Mouse (Mus musculus): ENCODE measurements around the gene Dmd. TPM values are rescaled to one million over a fixed set of nuclear protein-coding genes. Genes with fewer than 3 reads are reported as not detected.

The Dmd gene
- polyA plus RNA-seq, 1 experiment from 2014 or later: 12.3 TPM

DNA sequence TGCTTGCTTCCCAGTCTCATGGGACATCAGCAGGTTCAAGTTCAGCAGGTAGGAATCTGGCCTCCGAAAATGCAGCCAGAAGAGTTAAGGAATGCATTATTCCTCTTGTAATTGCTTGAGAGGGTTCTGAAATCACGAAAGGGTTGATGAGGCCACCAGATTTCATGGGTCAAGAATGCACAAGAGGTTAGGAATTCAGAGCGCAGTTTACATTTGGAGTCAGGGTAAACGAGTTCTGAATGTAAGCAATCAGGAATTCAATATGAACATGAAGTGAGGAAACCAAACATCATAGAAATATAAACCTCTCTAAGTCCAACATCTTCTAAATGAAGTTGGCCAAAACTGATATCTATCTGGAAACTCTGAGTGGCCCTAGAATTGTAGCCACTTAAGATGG is 1924.4 kb downstream of the Dmd start:
- DNase-seq (ENCODE audit: low spot score, missing footprints) (no peak), ATAC-seq (ENCODE audit: low FRiP score) (no peak)
- H3K27ac ChIP-seq (ENCODE audit: low read depth, low read length): no peak overlapping the region
- H3K4me2 ChIP-seq: no peak overlapping the region
- WGBS: 77% methylated on average over 4 of the region's 4 CpGs
- H3K9me3 ChIP-seq (ENCODE audit: control insufficient read depth, low read length): no peaks in the 10 kb centered on the region
- no peaks in the 10 kb centered on the region for H3K4me1 ChIP-seq (ENCODE audit: control insufficient read depth, insufficient read depth, low read length)
- no peak overlapping the region for H3K4me3 ChIP-seq (ENCODE audit: low read depth, low read length)
- H3K9ac ChIP-seq (ENCODE audit: low read length): no peak overlapping the region
- no peaks in the 10 kb centered on the region for H3K36me3 ChIP-seq (ENCODE audit: control insufficient read depth, insufficient read depth, low read length)
- H3K27me3 ChIP-seq (ENCODE audit: control insufficient read depth, insufficient read depth, low read length): no peaks in the 10 kb centered on the region

DNA sequence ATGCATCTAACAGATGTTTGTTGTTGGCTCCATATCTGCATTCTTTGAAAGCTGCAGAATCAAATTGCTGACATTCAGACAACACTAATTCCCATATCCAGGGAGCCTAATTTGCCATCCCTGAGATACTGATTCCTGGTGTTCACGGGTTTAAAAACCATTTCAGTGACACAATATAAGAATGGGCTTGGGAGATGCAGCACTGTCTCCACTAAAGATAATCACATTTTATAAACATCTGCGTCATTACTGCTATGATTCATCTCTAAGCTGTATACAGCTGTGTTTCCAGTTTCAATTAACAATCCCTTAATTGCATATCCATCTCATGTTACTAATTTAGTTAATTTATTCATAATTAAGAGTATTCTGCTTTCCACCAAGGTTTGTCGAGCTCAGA is 1929.5 kb downstream of the Dmd start:
- Histone ChIP-seq H3K27ac (ENCODE audit: low read depth, low read length) (no peak overlapping the region), H3K4me1 (ENCODE audit: control insufficient read depth, insufficient read depth, low read length) (no peaks in the 10 kb centered on the region), H3K4me3 (ENCODE audit: low read depth, low read length) (no peak overlapping the region), H3K4me2 (no peak overlapping the region), H3K9me3 (ENCODE audit: control insufficient read depth, low read length) (no peaks in the 10 kb centered on the region), H3K36me3 (ENCODE audit: control insufficient read depth, insufficient read depth, low read length) (no peaks in the 10 kb centered on the region), H3K9ac (ENCODE audit: low read length) (no peak overlapping the region), H3K27me3 (ENCODE audit: control insufficient read depth, insufficient read depth, low read length) (no peaks in the 10 kb centered on the region)
- ATAC-seq (ENCODE audit: low FRiP score) (no peak), DNase-seq (ENCODE audit: low spot score, missing footprints) (no peak)
- 72% methylated on average over 3 of the region's 3 CpGs for WGBS

DNA sequence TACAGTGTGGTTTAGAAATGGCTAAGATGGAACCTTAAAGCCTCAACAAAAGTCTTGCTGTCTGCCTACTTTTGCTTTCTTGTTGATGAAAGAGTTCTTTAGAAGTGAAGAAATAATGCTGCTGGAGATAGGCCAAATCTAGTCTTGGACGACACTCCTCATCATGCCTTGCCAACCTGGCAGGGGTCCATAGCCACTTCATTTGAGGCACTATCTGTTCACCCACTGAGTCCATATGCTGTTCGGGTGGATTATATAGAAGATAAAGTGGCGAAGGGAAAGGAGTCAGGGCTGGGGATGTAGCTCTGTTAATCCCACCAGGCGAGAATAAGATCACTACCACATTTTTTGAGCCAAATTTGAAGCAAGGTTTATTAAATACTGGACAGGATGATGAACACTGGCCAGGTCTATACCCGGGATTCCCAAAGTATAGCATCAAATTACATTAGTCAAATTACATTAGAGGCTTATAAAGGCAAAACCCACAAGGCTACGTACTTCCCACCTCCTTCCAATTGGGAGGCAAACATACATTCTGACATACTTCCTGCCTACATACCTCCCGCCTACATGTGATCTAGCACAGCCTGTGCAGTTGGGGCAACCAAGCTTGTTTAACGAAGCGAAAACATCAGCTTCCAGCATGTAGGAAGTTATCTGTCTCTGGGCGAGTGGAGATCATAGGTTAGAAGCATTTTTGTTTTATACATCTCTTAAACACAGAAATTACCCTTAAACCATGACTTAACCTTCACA is 1984.2 kb downstream of the Dmd start:
- DNase-seq (ENCODE audit: low spot score, missing footprints): no peak
- no peaks in the 10 kb centered on the region for H3K9me3 ChIP-seq (ENCODE audit: control insufficient read depth, low read length)
- H3K9ac ChIP-seq (ENCODE audit: low read length): no peak overlapping the region

DNA sequence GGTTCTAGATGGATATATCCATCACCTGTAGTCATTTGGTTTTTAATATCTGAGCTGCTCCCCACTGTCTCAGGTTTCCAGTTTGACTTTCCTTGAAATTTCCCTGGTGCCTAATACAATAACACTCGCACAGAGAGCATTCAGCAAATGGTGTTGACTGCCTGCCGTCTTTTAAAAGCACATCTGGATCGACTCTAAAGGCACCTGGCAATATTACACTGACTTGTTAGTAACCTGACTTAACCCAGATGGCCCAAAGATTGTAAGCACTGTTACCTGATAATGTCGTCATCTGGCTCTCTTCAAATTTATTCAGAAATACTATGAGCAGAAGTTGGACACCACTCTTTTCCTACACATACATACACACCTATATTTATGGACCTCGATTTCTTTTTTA is 2011.9 kb downstream of the Dmd start:
- Histone ChIP-seq H3K4me2 (no peak overlapping the region), H3K4me1 (ENCODE audit: control insufficient read depth, insufficient read depth, low read length) (no peaks in the 10 kb centered on the region), H3K9me3 (ENCODE audit: control insufficient read depth, low read length) (no peaks in the 10 kb centered on the region), H3K4me3 (ENCODE audit: low read depth, low read length) (no peak overlapping the region), H3K27ac (ENCODE audit: low read depth, low read length) (no peak overlapping the region), H3K9ac (ENCODE audit: low read length) (no peak overlapping the region), H3K36me3 (ENCODE audit: control insufficient read depth, insufficient read depth, low read length) (no peaks in the 10 kb centered on the region), H3K27me3 (ENCODE audit: control insufficient read depth, insufficient read depth, low read length) (no peaks in the 10 kb centered on the region)
- ATAC-seq (ENCODE audit: low FRiP score): no peak
- WGBS: 81% methylated on average over 5 of the region's 5 CpGs
- no peak for DNase-seq (ENCODE audit: low spot score, missing footprints)

More for the DNA sequence above, 1984.2 kb downstream of the Dmd start:
- Histone ChIP-seq H3K27ac (ENCODE audit: low read depth, low read length) (no peak overlapping the region), H3K4me1 (ENCODE audit: control insufficient read depth, insufficient read depth, low read length) (no peaks in the 10 kb centered on the region), H3K4me3 (ENCODE audit: low read depth, low read length) (no peak overlapping the region), H3K27me3 (ENCODE audit: control insufficient read depth, insufficient read depth, low read length) (no peaks in the 10 kb centered on the region), H3K36me3 (ENCODE audit: control insufficient read depth, insufficient read depth, low read length) (no peaks in the 10 kb centered on the region), H3K4me2 (no peak overlapping the region)
- WGBS: 84% methylated on average over 10 of the region's 10 CpGs
- ATAC-seq (ENCODE audit: low FRiP score): no peak

DNA sequence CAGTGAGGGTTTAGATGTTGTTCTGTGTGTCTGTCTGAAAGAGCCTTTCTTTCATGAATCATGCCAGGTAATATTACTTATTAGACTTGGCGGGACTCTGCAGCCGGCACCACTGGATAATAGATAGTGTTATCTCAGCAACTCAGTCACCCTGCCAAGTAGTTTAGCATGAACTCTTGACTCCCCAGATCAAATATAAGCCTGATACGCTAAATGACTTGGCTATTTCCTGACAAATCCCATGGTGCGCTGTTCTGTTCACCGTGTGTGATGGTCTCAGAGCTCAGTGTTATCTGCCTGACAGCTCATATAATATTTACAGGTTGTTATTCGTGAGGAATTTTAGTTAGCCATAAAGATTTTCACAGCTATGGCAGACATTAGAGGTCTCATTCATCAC is 2012.3 kb downstream of the Dmd start:
- Histone ChIP-seq H3K27ac (ENCODE audit: low read depth, low read length) (no peak overlapping the region), H3K4me1 (ENCODE audit: control insufficient read depth, insufficient read depth, low read length) (no peaks in the 10 kb centered on the region), H3K36me3 (ENCODE audit: control insufficient read depth, insufficient read depth, low read length) (no peaks in the 10 kb centered on the region), H3K27me3 (ENCODE audit: control insufficient read depth, insufficient read depth, low read length) (no peaks in the 10 kb centered on the region), H3K4me2 (no peak overlapping the region), H3K9ac (ENCODE audit: low read length) (no peak overlapping the region), H3K9me3 (ENCODE audit: control insufficient read depth, low read length) (no peaks in the 10 kb centered on the region), H3K4me3 (ENCODE audit: low read depth, low read length) (no peak overlapping the region)
- DNase-seq (ENCODE audit: low spot score, missing footprints): no peak
- 83% methylated on average over 6 of the region's 6 CpGs for WGBS
- no peak for ATAC-seq (ENCODE audit: low FRiP score)

DNA sequence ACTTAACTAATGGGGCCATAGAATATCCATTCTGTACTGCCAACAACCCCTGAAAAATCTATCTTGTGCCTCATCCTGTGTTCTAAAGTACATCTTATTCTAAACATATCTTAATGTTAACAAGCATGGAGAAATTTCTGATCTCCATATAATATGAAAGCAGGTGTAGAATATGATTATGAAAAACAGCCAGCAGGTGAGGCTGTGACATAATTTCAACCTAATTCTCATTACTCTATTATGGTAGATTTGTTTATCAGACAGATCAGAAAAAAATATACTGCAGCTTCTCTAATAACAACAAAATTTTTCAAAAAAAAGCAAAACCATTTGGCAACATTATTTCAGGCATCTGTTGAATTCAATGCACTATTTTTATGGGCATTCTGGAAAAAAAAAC is 2059.6 kb downstream of the Dmd start:
- H3K9ac ChIP-seq (ENCODE audit: low read length): no peak overlapping the region
- no peaks in the 10 kb centered on the region for H3K36me3 ChIP-seq (ENCODE audit: control insufficient read depth, insufficient read depth, low read length)
- no peak for ATAC-seq (ENCODE audit: low FRiP score)
- H3K9me3 ChIP-seq (ENCODE audit: control insufficient read depth, low read length): no peaks in the 10 kb centered on the region
- H3K27me3 ChIP-seq (ENCODE audit: control insufficient read depth, insufficient read depth, low read length): no peaks in the 10 kb centered on the region
- H3K27ac ChIP-seq (ENCODE audit: low read depth, low read length): no peak overlapping the region
- no peak for DNase-seq (ENCODE audit: low spot score, missing footprints)
- H3K4me2 ChIP-seq: no peak overlapping the region
- no peak overlapping the region for H3K4me3 ChIP-seq (ENCODE audit: low read depth, low read length)
- no peaks in the 10 kb centered on the region for H3K4me1 ChIP-seq (ENCODE audit: control insufficient read depth, insufficient read depth, low read length)

DNA sequence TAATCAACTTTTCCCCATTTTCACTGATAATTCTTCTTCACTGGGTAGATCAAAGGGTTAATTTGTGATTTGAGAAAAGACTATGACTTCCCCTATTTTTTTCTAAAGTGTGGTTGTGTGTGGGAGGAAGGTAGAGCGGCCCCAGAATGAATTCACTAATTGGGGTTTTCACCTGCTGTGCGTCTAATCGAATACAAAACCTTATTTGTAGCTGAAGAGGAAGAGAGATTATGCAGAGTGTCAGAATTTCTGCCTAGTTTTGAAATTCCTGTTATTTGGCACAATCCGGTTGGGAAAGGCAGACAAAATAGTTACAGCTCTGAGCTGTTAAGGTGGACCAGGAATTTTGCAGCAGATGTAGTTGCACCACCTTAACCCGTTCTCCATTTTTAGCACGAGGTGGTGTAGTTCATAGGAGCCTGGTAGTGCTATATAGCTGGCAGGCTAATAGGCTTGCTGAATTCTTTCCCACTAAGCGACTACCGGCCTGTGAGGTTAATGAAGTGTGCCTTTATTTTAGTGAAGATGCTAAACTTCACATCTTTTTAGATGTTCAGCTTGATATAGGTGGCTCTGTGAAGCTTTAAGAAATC is 2092.9 kb downstream of the Dmd start:
- Histone ChIP-seq H3K36me3 (ENCODE audit: control insufficient read depth, insufficient read depth, low read length) (no peaks in the 10 kb centered on the region), H3K4me3 (ENCODE audit: low read depth, low read length) (no peak overlapping the region), H3K9me3 (ENCODE audit: control insufficient read depth, low read length) (no peaks in the 10 kb centered on the region), H3K27me3 (ENCODE audit: control insufficient read depth, insufficient read depth, low read length) (no peaks in the 10 kb centered on the region), H3K4me2 (no peak overlapping the region), H3K4me1 (ENCODE audit: control insufficient read depth, insufficient read depth, low read length) (no peaks in the 10 kb centered on the region), H3K9ac (ENCODE audit: low read length) (no peak overlapping the region), H3K27ac (ENCODE audit: low read depth, low read length) (no peak overlapping the region)
- 47% methylated on average over 8 of the region's 8 CpGs for WGBS
- DNase-seq (ENCODE audit: low spot score, missing footprints): no peak
- no peak for ATAC-seq (ENCODE audit: low FRiP score)

DNA sequence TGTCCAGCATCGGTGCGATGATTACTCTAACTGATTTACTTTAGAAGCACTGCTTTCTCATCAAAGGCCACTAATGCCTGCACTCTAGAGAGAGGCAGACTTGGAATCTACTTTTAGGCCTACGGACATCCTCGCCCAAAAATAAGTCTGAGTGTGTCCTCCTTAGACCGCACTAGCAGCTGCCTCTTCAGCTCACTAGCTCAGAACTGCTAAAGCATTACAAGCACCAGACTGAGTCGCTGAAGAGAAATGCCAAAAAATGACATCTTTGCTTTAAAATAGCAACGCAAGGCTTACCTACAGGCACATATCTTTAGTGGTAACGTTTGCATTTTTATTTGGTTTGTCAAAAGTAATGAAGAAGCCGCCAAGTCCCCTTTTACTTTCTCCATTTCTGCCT is 2098.0 kb downstream of the Dmd start:
- no peaks in the 10 kb centered on the region for H3K27me3 ChIP-seq (ENCODE audit: control insufficient read depth, insufficient read depth, low read length)
- H3K36me3 ChIP-seq (ENCODE audit: control insufficient read depth, insufficient read depth, low read length): no peaks in the 10 kb centered on the region
- H3K9me3 ChIP-seq (ENCODE audit: control insufficient read depth, low read length): no peaks in the 10 kb centered on the region
- no peak overlapping the region for H3K9ac ChIP-seq (ENCODE audit: low read length)
- H3K27ac ChIP-seq (ENCODE audit: low read depth, low read length): no peak overlapping the region
- no peak for DNase-seq (ENCODE audit: low spot score, missing footprints)
- no peak overlapping the region for H3K4me2 ChIP-seq
- WGBS: 89% methylated on average over 9 of the region's 9 CpGs
- H3K4me1 ChIP-seq (ENCODE audit: control insufficient read depth, insufficient read depth, low read length): no peaks in the 10 kb centered on the region
- no peak overlapping the region for H3K4me3 ChIP-seq (ENCODE audit: low read depth, low read length)
- no peak for ATAC-seq (ENCODE audit: low FRiP score)

DNA sequence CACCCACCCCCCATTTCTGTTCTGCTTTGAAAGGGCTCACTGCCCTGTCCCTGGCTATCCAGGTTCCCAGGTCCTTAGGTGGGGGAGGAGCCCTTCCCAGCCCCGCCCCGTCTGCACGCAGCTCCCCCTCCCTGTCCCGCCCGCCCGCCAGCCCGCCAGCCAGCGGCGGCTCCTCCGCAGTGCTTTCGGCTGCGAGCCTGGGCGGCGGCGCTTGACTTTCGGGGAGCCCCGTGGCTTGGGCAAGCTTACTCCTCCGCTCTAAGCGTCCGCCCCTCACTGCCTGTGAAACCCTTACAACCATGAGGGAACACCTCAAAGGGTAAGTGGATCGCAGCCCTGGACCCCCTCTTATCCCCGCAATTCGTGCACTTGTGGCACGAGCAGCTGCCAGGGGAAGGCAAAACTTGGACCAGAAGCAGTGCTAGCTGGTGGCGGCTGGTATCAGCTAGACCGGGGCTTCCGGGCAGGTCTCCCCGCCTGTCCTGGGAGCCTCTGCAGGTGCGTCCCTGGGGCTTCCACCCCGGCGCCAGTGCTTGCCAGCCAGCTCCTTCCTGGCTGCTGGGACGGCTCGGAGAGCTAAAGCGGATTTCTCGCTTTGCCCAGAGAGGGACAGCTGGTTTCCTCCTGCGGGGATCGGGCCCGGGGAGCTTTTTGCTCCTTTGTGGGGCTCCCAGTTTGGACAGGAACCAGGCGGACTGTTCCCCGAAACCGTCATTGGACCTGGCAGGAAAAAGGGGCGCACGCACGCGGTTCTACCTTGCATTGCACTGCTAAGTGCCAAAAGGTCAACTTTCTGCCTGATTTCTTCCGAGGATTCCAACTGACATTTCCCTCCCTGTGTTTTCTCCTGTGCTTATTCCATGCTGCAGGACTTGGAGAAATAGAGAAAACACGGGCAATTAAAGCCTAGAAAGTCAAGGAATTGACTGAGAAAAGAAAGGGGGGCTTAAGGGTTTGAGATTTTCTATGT is 2099.8 kb downstream of the Dmd start:
- Histone ChIP-seq H3K36me3 (ENCODE audit: control insufficient read depth, insufficient read depth, low read length) (no peaks in the 10 kb centered on the region), H3K9ac (ENCODE audit: low read length) (peak overlapping the region; percentile 41), H3K4me3 (ENCODE audit: low read depth, low read length) (peak overlapping the region; percentile 34), H3K4me2 (peak overlapping the region; percentile 62), H3K4me1 (ENCODE audit: control insufficient read depth, insufficient read depth, low read length) (no peaks in the 10 kb centered on the region), H3K27me3 (ENCODE audit: control insufficient read depth, insufficient read depth, low read length) (no peaks in the 10 kb centered on the region), H3K27ac (ENCODE audit: low read depth, low read length) (no peak overlapping the region), H3K9me3 (ENCODE audit: control insufficient read depth, low read length) (no peaks in the 10 kb centered on the region)
- DNase-seq (ENCODE audit: low spot score, missing footprints) (peak; percentile 92), ATAC-seq (ENCODE audit: low FRiP score) (peak; percentile 91)
- WGBS: 25% methylated on average over 44 of the region's 47 CpGs

All from midbrain, embryonic 11.5 days (tissue).